Mouse (Mus musculus): ENCODE measurements around the gene Gm49322.

GRCm38 (mm10) chr10:80589127-80589878 lies 16.5 kb upstream of the Gm49322 start:
- TF ChIP-seq CTCF (IDR thresholded peaks at IDR 0.05; ENCODE audit: low read depth, low read length) (no peak), GATA1 (IDR thresholded peaks at IDR 0.05; ENCODE audit: borderline replicate concordance, low read length) (no peak), TAL1 (conservative IDR thresholded peaks at IDR 0.05; ENCODE audit: low read depth, low read length) (no peak)
